Mouse (Mus musculus) CH12F3 (cell line): ENCODE results near the gene Mroh9.

Source experiments
- in situ Hi-C: fragments of 300-500 bp; cut with MboI; formaldehyde crosslinking; loops from 2 replicates; pipeline ENCODE4 v1.14.3; 2020; ENCODE audit warnings: low sequenced_read_pairs

Gene Mroh9

DNA sequence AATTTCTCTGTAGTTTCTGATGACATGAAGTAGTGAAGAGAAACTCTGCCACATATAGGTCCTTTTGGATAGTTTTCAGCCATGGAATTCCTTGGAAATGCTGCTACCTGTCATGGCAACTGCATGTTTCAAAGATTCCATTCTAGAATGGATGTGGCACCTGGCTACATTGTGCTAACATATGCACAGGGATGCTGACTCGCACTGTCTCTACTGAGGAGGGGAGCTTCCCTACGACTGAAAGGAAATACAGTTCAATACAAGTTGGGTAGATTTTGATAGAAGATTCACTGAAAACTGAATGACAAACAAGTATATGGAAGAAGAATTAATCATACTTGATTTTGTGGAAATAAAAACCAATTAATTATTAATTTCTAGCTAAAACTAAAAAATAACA lies at the start of gene Mroh9:
Mroh9 (minus strand) TSS at position 101 of the 400 bp plus-strand sequence.
- in situ Hi-C loops, result no loop called here

DNA sequence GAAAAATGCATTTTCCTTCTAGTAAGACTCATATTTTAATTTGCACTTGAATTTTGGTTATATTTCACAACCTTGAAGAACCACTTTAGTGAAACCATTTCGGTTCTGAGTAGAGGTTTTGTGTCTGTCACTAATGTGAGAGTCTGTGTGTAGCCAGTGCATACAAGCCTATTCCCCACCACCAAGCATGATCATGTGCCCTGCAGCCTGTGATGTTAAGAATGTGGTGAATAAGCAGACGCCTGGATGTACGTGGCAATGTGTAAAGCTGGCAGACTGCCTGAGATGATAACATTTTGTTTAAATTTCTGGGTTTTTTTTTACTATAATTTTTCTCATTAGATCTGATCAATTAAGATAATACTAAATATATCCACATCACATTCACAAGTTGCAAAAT lies 44.5 kb upstream of the Mroh9 start:
- in situ Hi-C loops, result no loop called here

DNA sequence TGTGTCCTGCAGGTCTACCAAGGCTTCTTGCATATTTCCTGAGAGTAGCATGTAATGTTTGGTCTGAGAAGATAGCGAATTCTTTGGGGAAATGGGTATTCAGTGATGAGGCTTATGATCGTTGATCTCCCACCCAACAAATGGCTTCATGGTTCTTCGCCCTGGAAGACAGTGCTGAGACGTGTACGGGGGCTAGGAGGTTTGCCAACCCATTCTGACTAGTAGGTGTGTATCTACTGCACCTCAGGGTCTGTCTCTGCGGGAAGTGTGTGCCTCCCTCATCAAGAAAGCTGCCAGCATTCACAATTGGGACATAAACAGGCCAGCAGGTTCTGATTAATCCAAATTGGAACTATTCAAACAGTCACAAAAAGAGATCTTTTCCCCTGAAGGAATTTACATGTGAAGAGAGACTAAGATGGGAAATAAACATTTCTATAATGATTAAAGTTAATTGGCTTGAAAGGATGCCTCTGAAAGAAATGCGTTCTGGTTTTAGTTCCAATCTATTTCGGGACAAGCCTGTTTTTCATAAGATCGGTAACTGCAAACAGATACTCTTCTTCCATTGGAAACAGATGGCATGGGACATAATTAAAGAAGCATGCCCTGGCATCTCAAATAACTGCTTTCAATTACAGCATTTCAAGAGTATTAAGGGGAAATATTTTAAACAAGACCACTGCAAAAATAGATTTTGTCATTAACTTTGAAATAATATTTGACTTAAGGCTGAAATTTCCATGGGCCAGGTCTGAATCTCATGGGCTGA lies 43.8 kb upstream of the Mroh9 start:
- in situ Hi-C loops, result no loop called here

DNA sequence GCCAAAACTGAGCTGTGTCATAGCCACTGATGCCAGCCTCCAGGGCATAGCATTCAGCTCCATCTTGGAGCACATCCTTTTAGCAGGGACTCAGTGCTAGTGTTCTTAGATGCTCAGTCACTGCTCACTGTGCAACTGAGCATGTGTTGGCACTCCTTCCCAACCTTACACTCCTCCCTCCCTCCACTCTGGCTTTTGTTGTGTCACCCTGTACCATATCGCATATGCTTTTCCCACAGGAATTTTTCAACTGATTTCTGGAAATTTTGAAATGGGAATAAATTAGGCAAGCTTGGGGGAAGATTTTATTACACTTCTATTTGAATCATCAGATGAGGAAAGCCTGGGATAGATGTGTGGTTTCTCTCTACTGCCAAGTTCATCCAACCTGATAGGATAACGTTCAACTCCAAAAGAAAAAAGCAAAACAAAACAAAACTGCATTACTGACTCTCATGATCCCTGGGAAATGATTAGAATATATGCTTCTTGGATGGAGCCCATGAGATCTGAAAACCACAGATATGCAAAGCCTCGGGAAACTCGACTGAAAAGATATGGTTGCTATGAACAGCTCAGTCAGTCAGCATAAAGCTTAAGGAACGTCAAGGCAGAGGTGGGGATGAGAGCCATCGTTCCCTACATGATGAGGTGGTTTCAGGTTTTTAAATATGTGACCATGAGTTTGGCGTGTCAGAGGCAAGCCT lies 40.9 kb upstream of the Mroh9 start:
- in situ Hi-C loops, result no loop called here

DNA sequence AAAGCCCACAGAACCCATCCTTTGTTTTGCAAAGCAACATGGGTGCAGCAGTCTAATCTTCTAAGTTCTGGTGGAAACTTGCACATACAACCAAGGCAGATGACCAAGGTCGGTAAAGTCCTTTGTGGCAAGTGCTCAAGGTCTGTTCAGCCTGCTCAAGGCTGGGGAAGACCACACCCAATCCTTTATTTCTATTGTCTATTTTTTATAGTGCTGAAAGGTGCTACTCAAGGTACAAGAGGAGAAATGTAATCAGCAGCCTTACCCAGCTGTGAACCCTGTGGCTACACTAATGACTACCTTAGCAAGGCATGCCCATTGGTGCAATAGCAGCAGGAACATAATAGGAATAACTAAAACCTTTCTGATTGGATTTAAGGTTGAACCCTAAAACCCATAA lies 36.9 kb upstream of the Mroh9 start:
- in situ Hi-C loops, result no loop called here

DNA sequence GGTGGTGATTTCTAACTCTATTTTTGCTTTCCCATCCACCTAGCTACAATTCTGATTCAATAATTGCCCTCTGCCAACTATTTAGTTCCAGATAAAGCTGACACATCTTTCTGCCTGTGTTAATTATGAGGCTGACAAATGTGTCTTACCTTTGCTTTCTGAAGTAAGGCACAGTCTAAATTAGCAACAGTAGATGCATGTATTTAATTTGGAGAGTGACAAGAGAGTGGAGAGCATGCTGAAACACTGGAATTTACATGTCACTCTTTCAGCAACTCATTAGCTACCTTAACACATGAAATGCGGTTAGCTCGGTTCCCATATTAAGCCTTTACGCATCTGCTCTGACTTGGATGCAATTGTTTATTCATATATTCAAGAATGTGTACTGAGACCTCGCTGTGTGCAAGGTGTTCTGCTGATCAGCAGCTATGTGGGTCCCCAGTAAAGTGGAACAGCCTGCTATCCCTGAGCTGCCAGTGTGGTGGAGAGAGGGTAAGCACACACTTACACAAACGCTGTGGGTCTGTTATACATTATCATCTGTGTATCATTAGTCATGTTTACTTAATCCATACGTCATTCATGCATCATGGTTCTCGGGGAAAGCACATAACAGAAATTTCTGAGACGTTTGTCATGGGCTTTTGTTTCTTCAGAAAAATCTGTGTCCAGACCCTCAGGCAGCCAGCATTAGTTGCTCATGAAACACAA lies 28.1 kb upstream of the Mroh9 start:
- in situ Hi-C loops, result no loop called here

DNA sequence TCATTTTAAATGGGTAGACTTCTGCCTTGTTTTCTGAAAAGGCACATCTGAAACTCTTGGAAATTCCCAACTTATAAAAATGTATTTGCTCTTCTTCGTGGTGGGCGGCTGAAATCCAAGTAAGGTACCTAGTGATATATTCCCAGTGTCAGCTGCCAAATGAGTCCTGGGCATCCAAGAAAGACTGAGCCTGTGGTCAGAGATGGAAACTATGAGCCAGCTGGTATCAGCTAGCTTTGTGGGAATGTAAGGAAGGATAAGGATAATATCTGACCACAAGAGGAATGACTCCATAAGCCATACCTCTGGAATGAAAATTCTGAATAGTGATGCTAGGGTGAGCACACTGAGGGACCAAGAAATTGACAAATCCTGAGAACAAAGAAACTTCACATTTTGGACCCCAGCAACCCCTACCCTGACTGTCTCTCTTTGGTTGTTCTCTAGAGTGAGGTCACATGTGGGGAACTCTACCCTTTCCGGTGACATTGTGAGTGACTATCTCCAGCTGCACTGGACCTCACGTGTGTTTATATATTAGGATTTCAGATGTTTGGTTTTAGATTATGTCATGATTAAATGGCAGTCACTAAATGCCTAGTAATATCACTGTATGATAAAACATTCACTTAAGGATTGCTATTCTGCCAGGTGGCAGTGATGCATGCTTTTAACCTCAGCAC lies 27.2 kb upstream of the Mroh9 start:
- in situ Hi-C loops, result no loop called here

DNA sequence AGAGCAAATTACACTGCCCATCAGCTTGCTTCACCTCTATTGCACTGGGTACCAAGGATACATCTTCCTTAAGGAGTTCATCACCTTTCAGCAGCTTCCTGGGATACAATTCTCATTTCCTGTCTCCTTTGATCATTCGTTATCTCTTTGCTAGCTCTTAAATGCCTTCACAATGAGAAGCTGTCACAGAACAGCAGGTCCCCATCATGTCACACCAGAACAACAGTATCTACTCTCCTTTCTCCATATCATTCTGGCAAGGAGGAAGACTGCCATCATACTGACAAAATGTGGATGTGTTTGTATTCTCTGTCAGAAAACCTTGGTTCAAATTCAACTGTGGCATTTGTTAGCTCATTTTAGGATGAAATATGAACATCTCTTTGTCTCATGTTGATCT lies 19.5 kb upstream of the Mroh9 start:
- in situ Hi-C loops, result no loop called here

DNA sequence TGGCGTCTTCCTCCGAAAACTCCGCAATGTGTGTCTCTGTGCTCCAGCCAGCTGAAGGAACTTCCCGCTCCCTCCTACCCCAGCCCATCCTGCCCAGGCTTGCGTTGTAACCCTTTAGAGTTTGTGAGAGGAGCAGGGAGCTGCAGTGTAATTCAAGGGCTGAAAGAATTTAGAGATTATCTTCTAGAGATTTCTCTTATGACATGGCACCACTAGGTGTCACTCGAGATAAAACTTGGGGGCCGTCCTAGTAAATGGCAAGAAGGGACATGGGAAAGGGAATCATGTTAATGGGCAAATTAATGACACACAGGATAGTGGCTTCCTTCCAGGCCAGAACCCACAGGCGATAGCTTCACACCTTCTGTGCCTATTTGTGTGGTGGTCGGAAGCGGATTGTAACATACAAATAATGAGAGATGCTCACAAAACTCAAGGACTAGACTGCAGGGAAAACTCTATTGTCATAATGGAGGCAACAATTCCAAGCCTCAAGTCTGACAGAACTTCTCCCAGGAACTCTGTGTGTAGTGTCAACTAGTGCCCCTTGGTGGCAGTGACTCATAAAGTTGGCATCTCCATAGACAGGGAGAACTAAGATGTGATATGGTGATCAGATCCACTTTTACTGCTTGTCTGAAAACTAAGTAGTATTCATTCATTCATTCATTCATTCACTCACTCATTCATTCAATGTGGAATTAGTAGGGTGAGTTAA lies 6.1 kb upstream of the Mroh9 start:
- in situ Hi-C loops, result no loop called here

DNA sequence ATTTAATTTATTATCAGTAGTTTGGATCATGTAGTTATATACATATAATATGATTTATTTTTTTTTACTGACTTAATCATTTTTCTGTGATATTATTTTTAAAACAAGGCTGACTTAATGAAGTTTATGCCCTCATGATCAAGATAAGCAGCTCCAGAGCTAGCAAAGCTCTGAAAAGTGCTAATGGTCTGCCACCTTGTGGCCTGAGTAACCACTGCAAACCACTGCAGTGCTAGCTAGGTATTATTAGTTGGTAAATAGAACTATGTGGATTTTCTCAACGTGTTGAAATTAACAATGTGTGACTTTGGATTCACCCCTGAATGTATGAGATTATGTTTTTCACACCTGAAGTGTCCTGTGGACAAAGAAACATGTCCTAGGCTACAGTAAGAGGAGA lies 15.0 kb downstream of the Mroh9 start:
- in situ Hi-C loops, result loop anchor here (10.0 kb wide), 1 partner anchor 176 kb away; the partner anchor contains the start of gene Fmo2

DNA sequence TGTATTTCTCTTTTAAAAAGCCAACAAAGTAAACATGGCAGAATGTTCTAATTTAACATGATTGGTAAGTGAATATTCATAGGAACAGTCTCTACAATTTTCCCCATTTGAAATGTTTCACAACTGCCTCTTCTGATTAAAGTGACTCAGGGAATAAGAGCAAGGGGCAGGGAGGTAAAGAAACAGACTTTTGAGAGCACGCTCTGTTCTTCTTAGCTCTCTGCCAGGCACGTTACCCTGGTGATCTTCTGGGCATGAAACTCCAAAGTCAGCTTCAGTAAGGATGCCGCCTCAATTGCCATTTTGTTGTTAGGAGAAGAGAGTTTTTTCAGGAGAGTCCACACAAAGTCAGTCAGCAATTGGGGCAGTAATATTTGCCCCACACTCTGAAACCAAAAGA lies 25.1 kb downstream of the Mroh9 start:
- in situ Hi-C loops, result no loop called here

DNA sequence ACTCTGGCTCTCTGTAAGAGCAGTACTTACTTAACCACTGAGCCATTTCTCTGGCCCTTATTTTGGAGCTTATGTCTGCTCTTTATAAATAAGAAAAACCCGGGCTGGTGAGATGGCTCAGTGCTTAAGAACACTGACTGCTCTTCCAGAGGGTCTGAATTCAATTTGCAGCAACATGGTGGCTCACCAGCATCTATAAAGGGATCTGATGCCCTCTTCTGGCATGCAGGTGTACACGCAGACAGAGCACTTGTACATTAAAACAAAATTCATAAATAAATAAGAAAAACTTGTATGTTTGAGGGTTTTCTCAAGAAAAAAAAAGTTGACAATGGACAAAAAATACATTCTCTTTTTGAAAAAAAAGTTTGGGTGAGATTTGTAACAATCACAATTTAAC lies 28.1 kb downstream of the Mroh9 start:
- in situ Hi-C loops, result no loop called here

DNA sequence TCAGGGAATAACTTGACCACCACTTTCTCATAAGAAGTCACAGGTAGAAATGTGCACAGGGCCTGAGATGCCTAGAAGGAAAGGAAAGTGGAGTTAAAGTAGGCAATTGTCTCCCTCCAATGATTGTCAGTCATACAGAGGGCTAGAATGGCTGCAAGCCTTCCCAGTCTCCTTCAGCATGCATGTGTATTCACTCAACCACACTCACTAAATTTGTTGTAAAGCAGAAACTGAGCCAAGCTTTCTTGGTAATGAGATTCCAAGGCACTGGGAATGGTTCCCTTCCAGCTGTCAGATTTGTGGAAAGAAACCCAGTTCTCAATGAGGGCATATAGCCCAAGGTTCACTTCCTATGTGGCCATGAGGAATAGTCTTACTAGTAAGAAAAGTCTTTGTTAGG lies 29.8 kb downstream of the Mroh9 start:
- in situ Hi-C loops, result no loop called here

DNA sequence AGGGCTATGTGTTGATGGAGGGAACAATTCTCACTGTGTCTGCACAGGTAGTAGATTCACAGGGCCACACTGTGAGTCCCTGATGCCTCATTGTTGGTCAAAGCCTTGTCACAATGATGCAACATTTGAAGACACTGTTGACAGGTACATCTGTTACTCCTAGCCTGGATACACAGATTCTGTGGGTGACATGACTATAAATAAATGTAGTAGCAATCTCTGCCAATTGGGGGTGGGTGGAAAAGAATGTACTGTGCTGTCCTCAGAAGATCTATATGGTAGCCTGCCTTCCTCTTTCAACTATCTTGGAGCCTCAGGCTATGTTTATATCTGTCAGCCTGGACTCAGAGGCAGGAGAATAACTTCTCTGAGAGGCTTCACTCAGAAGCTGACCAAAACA lies 62.4 kb downstream of the Mroh9 start:
- in situ Hi-C loops, result no loop called here

DNA sequence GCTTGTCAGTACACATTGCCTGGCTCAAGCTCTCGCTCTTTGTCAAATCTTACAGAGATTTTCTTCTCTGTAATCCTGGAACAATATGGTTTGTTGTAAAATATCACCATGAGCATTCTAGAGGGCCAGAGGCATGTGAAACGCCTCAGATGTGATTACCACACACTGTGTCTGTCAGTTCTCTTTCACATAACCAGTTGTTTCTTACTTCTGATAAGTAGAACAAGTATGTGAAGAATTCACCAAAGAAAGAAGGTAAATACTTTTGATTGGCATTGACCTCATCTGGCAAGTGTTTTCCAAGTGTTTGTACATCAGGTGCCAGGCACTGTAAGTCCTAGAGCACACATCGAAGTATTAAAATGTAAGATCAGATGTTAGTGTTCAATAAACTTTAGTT lies 76.2 kb downstream of the Mroh9 start:
- in situ Hi-C loops, result no loop called here

DNA sequence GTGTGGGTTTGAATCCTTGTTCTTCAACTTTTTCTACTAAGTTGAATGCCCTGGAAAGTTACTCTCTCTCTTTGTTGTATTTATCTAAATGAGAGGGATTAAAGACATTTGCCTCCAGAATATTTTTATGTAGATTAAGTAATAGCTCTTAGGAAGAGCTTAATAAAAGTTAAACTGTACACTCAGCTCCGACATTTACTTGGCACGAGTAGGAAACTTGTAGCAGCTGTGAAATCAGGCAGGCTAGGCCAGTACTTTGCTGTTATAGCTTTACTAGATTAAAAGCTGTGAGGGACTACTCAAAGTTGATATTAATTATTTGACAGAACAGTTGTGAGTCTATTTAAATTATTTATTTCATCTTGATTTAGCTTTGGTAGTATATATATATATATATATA lies 82.0 kb downstream of the Mroh9 start:
- in situ Hi-C loops, result no loop called here

DNA sequence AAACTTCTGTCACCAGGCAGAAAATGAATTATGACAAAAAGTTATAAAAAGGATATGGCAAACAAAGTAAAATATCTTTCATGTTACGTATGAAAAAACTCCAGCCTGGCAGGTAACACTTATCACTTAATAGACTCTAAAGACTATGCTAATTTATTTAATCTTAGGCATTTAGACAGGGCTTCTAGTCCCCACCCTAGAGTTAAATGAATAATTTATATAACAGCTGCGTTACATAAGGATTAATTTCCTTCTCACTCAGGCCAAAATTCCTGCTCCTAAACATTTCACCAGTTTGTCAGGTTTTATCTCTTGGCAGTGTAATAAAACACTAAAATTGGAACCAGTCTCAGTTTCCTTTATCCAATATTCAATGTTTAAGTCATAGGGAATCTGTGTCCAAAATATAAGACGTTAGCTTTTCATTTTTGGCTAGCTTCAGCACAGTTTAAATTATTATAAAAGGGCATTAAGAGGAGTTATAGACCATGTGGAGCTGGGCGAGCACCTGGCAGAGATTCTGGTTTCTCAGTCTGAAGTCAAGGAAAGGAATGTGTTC lies 84.1 kb downstream of the Mroh9 start:
- in situ Hi-C loops, result no loop called here

DNA sequence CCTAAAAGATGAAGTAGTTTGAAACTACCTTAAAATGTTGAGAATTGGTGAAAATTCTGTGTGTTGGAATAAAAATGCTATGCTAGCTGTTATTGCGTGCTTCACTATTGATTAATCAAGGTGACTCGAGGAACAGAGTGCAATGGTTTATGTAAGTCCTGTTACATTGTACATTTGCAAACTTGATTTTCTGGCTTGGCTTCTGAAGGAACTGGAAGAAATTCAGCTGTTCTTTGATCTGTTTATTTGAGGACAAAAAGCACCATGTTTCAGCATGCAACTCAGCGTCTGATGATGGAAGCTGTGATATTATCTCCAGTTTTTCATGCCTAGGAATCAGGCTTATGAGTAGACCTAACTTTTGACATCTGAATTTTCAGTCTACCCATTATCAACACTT lies 97.9 kb downstream of the Mroh9 start:
- in situ Hi-C loops, result no loop called here

DNA sequence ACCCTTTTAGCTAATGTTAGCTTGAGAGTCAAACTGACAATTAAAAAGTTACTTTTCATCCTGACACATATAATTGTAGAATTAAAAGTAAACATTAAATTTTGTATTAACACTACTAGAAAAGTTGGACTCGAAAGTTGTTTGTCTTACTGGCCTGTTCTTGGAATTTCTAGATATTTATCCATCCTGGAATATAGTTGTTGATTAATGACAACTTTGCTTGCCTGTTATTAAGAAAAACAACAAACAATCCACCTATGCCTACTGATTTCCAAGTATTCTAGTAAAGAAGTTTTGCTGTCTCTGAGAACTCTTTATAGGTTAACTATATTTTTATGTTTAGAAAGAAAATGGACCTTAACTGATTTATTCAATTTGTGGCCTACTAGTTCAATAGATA lies 98.7 kb downstream of the Mroh9 start:
- in situ Hi-C loops, result no loop called here

DNA sequence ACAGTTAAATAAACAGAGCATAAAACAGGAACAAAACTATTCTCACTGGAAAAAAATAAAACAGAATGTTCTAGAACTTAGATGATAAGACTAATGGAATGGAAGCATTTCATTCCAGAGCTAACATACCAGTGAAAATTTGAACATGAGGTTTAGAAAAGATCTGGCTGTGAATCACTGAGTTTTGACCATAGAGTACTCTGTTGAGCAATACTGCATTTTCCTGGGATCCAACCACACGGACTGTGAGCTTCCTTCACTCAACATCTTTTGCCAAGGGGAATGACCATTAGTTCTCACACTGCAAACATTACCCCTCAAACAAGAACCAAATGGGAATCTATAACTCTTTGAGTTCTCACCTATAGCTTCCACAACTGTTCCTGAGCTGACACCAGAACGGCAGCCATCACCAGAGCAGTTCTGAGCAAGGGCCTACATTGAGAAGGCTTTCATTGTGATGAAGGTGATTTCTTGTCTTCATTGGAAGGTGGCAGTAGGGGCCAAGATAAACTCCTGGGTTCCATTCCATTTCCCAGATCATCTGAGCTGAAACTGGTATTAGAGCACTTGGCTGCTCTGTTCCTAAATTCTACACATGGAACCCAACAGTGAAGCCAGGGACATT lies 99.2 kb downstream of the Mroh9 start:
- in situ Hi-C loops, result no loop called here
